ENCODE assay signal across 10 mouse cellular contexts in genomic region chr6:12748454-12748786, GRCm38 (mm10). TPM values are rescaled to one million over a fixed set of nuclear protein-coding genes. Genes with fewer than 3 reads are reported as not detected.
DNase-seq lines count a peak whose midpoint lies in the region; ATAC-seq and TF ChIP-seq lines count a peak whose summit lies in the region.
"Had no signal": no experiment of that assay in that cellular context is flagged by ENCODE, and none has a peak within 500 bp of the region (broad histone marks: within the 10 kb centered on the region; RNA-seq: fewer than 3 reads in every experiment).

No protein-coding gene starts in this region.

- H3K4me2 ChIP-seq in limb, embryonic 11.5 days (ENCODE audit: low read depth, severe bottlenecking), result peak overlapping the region; percentile 92

- H3K27me3 ChIP-seq in limb, embryonic 11.5 days (ENCODE audit: control insufficient read depth, insufficient read depth, low read length), result no peaks in the 10 kb centered on the region

- peak overlapping the region; percentile 78 for H3K9ac ChIP-seq in limb, embryonic 11.5 days (ENCODE audit: low read length)

- H3K9me3 ChIP-seq in limb, embryonic 11.5 days (ENCODE audit: control insufficient read depth, low read length), result no peaks in the 10 kb centered on the region
- H3K9me3 ChIP-seq: G1E had no signal

- peak; percentile 35 for ATAC-seq in frontal cortex, adult (ENCODE audit: low TSS enrichment)
- peak; percentile 27; the same call in 1 of the 2 replicates for ATAC-seq in limb, embryonic 11.5 days (ENCODE audit: insufficient number of reproducible peaks, low FRiP score, low TSS enrichment, low read depth)

- H3K4me1 ChIP-seq in limb, embryonic 11.5 days (ENCODE audit: control insufficient read depth, insufficient read depth, low read length), result no peaks in the 10 kb centered on the region
- H3K4me1 ChIP-seq in olfactory bulb, adult 2 months (ENCODE audit: control insufficient read depth, insufficient read depth, low read length), result 0 out of 2 replicates have a peak, but pooled peaks cover 2% of the 10 kb centered on the region

- no peak for TF ChIP-seq CTCF in olfactory bulb, adult 2 months (IDR thresholded peaks at IDR 0.05; ENCODE audit: insufficient read depth, low read depth, low read length)

- DNase-seq in frontal cortex, postnatal 36 days (ENCODE audit: low spot score in 2 of 2), result no peak
- peak; percentile 56 for DNase-seq in 3T3-L1 (ENCODE audit: low read depth, low spot score)
- peak; percentile 15 for DNase-seq in fibroblast of lung, adult 2 months (ENCODE audit: low read depth)
- no peak for DNase-seq in limb, embryonic 11.5 days (ENCODE audit: low spot score)
- no peak for DNase-seq in gastrocnemius, postnatal 36 days
- no peak for DNase-seq in urinary bladder, adult 2 months (ENCODE audit: low spot score)

- no peak overlapping the region for H3K27ac ChIP-seq in limb, embryonic 11.5 days (replicated peaks; ENCODE audit: low read depth, low read length)
- peak overlapping the region; percentile 81 for H3K27ac ChIP-seq in olfactory bulb, adult 2 months (ENCODE audit: insufficient read depth, low read depth, low read length)
- H3K27ac ChIP-seq: macrophage had no signal

- peak overlapping the region; percentile 61 for H3K4me3 ChIP-seq in limb, embryonic 11.5 days (ENCODE audit: low read depth, low read length)
- peak overlapping the region; percentile 75 for H3K4me3 ChIP-seq in olfactory bulb, adult 2 months (ENCODE audit: insufficient read depth, low read depth, low read length)

- H3K36me3 ChIP-seq in limb, embryonic 11.5 days (ENCODE audit: control insufficient read depth, insufficient read depth, low read length), result no peaks in the 10 kb centered on the region
- H3K36me3 ChIP-seq: G1E had no signal

- intact Hi-C loops in gastrocnemius, postnatal 36 days (cut with DNase I), result no loop called here

- 0% methylated on average over 6 of the region's 6 CpGs for WGBS in limb, embryonic 11.5 days
- under 1% methylated on average over 6 of the region's 6 CpGs for WGBS in olfactory bulb, adult 2 months

- TF ChIP-seq POLR2A in olfactory bulb, adult 2 months (IDR thresholded peaks at IDR 0.05; ENCODE audit: insufficient read depth, low read depth, low read length), result no peak

RNA-seq across cellular contexts. Expression of gene Thsd7a, which starts 0.8 kb away (rescaled TPM):
- 1.5 and 2.3 TPM in 2 replicates for polyA plus RNA-seq in limb, embryonic 11.5 days (2014; fragmentation: Nextera tagmentation; extraction: Ambion mirVana)
- polyA plus RNA-seq in olfactory bulb, adult 2 months (2012; ENCODE audit: insufficient read depth, insufficient read length, low replicate concordance, missing spikeins), result 41.5 TPM in 1 of 2 replicates, not detected in the other
- 1 to 10 TPM; 1.8 to 2.2 TPM for total RNA-seq in gastrocnemius, postnatal 36 days (2021)
- 3.0 and 4.5 TPM in 2 replicates for polyA plus RNA-seq in urinary bladder, adult 2 months (2012; rRNA removed)
- polyA plus RNA-seq: macrophage had no signal

Comparison
In these comparisons a context has a peak if more than half of its experiments do, and no peak if none do; other contexts are left out.
1. DNase-seq: peak in 3T3-L1 (single experiment) and fibroblast of lung, adult 2 months (single experiment); none in frontal cortex, postnatal 36 days (0 of 2), limb, embryonic 11.5 days (single experiment), gastrocnemius, postnatal 36 days (0 of 2) and urinary bladder, adult 2 months (single experiment).